Mouse (Mus musculus) thymus, postnatal 14 days (tissue): Measurements from ENCODE around the gene Tbc1d10c.

Source experiments
- DNase-seq: peaks from one replicate; pipeline ENCODE4 v3.0.0; 2021

Gene Tbc1d10c

DNA sequence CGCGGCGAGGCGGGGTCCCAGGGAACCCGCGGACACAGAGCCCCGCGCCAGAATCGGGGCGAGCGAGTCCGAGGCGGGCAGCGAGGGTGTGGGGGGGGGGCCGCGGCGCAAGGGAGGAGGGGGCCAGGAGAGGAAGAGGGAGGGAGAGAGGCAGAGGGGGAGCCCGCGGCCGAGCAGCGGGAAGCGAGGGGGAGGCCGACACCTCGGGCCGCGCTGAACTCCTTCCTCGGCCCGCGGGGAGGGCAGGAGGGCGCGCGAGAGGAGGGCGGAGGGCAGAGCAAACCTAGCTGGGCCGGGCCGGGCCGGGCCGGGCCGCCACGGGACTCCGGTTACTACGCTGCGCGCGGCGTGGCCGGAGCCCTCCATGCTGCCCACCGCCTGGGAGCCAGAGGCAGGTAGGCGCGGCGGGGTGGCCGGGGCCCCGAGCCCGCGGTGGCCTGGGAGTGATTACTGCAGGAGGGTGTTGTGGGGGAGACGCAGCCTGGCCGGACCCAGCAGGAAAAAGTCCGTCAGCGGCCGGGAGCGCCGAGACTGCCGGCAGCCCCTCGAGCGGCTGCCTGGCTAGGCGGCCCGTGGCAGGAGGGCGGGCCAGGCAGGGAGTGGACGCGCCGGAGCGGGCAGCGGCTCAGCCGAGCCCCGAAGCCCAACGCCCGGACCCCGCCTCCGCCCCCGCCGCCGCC lies 23.8 kb upstream of the Tbc1d10c start:
- DNase-seq, result peak; percentile 30

DNA sequence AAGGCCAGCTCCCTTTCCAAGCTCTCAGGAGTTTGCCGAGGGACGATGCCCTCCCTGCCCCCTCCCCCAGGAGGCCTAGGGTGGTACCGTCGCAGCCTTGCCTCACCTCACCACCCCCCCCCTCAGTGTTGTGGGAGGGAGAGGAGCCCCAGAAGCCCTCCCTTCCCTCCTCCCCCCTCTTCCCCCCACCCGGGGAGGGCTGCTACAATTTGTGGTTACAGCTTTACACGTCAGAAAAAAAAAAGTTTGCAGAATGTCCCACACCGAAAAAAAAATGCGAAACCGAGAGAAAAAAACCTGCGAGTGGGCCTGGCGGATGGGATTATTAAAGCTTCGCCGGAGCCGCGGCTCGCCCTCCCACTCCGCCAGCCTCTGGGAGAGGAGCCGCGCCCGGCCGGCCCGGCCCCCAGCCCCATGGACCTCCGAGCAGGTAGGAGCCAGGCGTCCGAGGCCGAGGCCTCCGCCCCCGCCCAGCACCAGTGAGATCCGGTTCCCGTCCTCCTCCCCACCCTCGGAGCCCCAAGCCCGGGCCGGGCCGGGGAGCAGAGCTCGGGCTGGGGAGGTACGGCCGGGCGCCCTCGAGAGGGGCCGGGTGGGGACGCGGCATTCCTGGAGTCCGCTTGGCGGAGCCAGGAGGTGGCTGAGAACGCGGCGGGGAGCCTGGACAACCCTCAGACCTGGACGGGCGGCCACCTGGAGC lies 23.1 kb upstream of the Tbc1d10c start, which contains the start of the genes Clcf1 and AC109138.7:
Gene Clcf1 (plus strand): TSS at position 168 of the 700 bp plus-strand sequence.
Gene AC109138.7 (plus strand): TSS at position 287 of the 700 bp plus-strand sequence.
- peak; percentile 71 for DNase-seq

DNA sequence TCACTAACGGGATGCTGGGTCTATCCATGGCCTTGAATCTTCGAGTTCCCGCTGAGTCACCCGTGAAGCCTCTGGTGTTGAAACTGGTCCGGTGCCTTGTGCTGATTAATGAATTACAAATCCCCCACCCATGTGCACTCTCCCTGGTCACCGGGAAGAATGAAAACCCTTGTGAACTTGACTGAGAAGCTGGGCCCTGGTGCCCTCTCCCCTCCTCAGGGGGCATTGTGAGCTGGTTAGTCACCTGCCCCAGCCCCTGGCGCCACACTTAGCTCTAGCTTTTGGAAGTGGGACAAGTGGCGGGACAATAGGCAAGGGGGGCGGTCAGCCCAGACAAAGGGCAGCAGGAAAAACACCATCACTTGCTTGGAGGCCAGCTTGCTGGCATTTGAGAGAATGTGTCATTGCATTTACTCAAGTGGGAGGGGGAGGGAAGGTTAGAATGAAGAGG lies 22.5 kb upstream of the Tbc1d10c start:
- no peak for DNase-seq

DNA sequence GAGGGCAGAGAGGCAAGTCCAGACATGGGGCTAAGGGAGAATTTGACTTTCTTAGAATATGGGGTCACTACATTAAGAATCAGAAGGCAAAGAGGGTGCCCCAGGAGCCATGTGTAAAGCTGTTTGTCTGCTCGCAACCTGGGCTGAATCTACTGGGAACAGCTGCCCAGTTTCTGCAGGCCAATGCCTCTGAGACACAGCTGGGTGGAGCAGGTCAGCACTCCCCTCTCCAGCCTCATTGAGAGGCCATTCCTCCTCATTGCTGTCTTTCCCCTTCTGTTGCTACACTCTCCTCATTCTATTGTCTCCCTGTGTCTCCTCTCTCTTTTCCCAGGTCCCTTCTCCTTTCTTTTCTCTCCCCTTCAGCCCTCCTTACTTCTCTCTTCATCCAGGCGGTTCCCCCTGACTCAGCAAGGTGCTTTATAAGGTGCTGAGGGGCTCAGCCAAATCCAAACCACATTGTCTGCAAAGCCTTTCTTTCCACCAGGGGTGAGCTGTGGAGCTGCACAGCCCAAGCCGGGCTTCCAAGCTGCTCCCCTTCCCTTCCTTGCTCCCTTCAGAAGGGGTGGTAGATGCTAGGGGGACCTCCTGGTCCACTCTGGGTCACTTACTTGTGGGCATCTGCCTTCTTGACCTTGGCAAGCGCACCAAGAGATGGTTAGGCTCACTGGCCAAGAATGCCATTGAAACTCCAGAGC lies 21.0 kb upstream of the Tbc1d10c start:
- DNase-seq, result no peak

DNA sequence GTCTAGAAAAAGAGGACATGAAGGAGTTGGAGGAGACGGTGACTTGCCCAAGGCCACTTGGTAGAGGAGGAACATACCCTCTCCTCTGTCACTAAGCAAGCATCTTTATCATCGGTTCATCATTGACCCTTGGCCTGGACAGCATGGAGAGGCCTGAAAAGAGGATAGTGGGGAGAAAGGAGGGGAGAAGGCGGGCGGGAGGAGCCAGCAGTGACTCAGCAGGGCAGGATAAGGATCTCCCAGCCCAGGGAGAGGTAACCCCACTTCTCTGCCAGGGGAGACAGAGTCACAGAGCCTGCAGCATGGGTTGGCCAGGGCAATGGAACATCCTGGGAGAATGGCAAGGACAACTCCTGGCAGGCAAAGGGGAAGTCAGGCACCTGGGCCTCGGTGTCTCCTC lies 17.5 kb upstream of the Tbc1d10c start:
- no peak for DNase-seq

DNA sequence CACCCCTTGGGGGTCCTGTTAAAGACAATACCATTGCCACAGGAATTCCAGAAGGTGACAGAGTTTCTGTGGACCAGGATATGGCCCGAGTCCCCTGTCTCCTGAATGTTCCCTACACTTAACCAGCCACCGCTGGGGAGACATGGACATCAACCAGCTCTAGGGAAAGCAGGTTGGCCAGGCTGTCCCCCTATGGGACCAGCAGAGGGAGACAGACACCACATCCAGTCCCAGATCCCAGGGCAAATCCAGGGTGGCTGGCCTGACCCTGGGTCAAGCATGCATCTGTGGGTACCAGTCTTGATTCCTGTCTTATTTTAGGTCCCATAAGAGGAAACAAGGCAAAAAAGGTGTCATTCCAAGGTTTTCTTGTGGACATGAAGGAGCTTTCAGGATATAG lies 15.9 kb upstream of the Tbc1d10c start:
- DNase-seq, result peak; percentile 60

DNA sequence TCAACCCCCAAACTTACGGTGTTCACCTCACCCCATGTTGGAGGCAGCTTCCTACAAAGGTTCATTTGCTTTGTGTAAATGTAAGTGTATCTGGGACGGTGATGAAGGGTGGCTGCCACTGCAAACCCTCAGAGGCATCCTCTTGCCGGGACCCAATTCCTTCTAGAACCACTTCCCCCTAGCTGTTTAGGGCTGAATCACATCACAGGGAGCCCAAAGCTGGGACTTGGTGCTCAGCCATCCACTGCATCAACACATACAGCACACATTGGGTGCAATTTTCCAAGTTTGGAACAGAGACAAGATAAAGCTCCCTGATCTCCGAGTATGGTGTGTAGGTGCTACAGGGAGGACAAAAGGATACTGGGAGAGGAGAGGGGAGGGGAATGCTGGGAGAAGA lies 13.8 kb upstream of the Tbc1d10c start:
- no peak for DNase-seq

DNA sequence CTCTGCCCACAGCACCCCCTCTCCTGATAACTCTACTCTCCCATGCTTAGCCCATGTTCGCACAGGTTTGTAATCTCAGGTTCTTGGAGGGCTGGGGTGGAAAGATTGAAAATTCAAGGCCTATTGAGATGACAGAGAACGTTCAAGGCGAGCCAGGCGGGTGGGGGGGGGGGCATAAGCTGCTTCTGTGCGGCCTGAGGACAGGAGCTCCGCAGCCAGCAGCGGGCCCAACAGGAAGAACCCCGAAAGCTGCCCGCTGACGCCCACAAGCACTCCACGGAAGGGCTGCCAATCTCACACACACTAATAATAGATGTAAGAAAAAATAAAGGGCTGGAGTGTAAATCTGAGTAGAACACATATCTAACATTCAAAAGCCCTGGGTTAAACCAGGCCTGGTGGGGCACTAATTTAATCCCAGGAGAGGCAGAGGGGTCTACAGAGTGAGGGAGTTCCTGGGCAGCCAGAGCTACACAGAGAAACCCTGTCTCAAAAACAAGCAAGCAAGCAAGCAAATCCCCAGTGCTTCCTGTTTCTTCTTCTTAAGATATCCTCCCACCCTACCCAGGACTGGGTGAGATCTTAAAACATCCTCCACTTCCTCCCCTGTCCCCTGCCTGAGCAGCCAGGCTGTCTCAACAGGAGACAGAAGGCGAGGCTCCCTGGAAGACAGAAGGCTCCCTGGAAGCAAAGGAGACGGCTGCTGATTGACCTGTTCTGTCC lies 12.7 kb upstream of the Tbc1d10c start:
- peak; percentile 61 for DNase-seq

DNA sequence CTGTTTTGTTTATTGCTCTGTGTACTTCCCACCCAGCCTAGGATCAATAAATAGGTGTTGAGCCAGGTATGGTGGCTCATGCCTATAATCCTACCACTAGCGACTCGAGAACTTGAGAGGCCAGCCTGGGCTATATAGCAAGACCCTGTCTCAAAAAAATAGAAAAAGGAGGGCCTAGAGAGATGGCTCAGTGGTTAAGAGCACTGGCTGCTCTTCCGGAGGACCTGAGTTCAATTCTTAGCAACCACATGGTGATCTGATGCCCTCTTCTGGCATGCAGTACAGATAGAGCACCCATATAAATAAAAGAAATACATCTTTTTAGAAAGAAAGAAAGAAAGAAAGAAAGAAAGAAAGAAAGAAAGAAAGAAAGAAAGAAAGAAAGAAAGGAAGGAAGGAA lies 12.1 kb upstream of the Tbc1d10c start:
- DNase-seq, result peak; percentile 59

DNA sequence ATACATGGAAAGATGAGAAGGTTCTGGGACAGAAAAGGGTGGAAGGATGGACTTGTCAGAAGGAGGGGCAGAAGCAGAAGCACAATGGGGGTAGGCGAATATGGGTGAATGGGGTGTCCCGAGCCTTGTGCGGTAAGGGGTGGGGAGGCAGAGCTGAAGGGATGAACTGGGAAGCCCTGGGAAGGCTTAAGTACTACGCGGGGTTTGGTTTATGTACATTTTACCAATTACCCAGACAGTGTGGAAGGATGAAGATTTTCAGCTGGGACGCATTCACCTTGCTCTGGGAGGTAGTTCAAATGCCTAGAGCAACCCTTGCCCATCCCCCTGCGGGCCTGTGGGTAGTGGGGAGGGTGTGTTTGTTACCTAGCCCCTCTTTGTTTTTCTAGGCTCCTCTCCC lies 11.1 kb upstream of the Tbc1d10c start:
- DNase-seq, result peak; percentile 33

DNA sequence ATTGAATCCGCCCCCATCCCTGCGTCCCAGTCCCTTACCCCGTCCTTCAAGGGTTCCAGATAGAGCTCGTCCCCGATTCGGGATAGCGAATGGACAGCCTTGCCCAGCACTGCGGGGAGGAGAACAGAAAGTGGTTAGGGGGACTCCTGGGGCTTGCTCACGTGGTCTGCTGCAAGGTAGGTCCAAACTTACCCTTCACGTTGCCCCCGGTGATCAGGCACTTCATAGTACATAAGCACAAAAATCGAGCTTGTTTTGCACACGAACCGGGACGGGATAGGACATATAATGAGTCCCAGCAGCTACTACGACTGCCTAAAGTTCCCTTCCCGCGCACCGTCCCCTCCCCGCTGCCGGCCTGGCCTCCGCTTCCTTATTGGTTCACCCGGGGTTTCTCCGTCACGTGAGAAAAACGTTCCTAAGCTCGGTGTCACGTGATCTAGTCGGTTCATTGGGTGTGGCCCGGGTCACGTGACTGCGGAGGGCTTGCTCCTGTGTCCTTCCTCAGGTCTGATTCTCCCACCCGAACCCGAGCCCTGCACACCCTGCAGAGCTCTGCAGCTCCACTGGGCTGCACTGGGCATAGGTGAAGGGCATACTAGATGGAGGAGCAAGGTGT lies 10.3 kb upstream of the Tbc1d10c start, which contains the start of gene Rad9a:
Gene Rad9a (minus strand): TSS at position 372 of the 619 bp plus-strand sequence.
- peak; percentile 97 for DNase-seq

DNA sequence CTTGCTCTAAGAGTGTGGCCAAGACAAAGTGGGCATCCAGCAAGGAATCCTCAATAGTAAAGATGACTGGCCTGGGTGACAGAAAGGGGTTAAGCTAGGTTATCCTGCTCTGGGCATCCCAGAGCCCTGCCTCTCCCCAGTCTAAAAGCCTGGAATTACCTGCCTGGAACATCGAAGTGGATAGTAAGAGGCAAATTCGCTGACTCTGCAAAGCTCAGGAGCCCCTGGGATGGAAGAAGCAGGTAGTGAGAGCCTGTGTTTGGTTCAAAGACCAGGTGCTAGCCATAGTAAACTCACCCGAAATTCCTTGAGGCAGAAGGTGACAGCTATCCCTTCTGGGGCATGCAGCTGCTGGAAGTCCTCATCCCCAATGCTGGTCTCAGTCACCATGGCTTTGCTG lies 6.1 kb upstream of the Tbc1d10c start:
- DNase-seq, result no peak

DNA sequence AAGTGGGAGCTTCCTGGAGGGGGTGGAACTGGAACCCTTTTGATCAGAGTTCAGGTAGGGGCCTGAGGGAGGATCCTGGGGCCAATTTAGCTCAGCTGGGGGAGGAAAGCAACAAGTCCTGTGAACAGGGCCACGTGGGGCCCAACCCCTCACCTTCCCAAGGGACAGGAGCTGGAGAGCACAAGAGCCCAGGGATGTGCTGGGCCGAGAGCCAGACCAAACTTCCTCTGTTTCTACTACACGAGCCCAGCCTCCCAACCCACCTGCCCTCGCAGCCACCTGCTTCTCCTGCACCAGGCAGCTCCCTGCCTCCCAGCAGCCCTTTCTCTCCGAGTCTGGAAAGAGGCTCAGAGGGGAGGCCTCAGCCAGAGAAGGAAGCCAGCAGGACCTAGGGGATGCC lies 5.5 kb upstream of the Tbc1d10c start:
- no peak for DNase-seq

DNA sequence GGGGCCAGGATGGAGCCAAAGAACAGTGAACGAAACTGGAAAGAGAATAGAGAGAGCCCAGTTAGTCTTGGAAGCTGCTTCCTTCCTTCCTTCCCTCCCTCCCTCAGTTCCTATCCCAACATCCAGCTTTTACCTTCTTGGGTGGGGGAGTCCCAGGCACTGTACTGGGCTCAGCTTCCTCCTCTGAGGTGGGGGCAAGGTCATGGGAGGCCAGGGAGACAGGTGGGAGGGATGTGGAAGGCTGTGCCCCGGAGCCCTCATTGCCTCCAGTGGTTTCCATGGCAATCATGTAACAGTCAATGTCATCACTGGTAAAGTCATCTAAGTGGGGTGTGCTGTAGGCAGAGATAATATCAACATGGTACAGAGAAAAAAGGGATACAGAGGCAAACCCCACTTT lies 5.0 kb upstream of the Tbc1d10c start:
- no peak for DNase-seq

DNA sequence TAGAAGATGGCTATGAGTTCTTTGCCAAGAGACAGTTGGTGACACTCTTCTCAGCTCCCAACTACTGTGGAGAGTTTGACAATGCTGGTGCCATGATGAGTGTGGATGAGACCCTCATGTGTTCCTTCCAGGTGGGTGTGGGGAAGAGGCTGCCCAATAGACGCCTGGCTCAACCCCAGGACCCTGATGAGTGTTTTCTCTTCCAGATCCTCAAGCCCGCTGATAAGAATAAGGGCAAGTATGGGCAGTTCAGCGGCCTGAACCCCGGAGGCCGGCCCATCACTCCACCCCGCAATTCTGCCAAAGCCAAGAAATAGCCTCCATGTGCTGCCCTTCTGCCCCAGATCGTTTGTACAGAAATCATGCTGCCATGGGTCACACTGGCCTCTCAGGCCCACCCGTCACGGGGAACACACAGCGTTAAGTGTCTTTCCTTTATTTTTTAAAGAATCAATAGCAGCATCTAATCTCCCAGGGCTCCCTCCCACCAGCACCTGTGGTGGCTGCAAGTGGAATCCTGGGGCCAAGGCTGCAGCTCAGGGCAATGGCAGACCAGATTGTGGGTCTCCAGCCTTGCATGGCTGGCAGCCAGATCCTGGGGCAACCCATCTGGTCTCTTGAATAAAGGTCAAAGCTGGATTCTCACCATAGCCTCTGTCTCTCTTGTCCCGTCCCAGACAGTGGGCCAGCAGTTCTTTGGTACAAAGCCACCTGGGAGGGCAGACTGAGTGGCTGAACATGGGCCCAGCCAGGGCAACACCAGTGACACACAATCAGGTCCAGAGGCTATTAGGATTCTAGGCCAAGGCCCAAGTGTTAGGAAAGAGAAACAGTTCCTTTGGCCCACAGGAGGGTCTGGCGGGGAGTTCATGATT lies 3.9 kb upstream of the Tbc1d10c start:
- no peak for DNase-seq

DNA sequence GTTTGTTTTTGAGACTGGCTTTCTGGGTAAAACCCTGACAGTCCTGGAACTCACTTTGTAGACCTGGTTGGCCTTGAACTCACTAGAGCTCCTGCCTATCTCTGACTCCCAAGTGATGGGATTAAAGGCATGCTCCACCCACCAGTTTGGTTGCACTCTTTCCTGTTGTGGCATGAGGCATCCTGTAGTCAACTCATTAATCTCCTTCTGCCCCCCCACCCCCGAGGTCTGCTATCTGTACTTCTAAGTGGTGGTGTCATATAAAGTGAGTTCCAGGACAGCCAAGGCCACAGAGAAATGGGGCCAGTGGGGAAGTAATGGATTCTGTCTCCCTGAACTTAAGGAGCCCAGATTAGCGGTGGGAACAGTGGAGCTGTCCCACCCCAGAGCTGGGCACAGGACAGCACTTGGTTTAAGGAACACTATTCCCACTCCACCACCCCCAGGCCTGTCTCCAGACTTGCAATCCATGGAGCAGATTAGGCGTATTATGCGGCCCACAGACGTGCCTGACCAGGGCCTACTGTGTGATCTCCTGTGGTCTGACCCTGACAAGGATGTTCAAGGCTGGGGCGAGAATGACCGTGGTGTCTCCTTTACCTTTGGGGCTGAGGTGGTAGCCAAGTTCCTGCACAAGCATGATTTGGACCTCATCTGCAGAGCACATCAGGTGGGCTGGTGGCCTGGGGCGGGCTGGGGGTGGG lies 3.1 kb upstream of the Tbc1d10c start:
- DNase-seq, result no peak

DNA sequence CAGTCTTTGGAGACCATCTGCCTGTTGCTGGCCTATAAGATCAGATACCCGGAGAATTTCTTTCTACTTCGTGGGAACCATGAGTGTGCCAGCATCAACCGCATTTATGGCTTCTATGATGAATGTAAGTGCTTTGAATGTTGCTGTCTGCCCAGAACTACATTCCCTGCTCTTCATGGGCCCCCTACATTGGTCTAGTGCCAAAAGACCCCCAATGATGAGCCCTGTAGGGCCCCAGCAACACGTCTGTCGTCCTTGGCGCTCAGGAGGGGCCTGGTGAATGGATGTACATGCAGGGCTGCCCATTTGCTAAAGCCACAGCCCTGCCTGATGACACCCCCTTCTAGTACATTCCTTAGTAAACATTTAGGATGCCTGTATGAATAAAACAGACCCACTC lies 2.0 kb upstream of the Tbc1d10c start:
- DNase-seq, result no peak

DNA sequence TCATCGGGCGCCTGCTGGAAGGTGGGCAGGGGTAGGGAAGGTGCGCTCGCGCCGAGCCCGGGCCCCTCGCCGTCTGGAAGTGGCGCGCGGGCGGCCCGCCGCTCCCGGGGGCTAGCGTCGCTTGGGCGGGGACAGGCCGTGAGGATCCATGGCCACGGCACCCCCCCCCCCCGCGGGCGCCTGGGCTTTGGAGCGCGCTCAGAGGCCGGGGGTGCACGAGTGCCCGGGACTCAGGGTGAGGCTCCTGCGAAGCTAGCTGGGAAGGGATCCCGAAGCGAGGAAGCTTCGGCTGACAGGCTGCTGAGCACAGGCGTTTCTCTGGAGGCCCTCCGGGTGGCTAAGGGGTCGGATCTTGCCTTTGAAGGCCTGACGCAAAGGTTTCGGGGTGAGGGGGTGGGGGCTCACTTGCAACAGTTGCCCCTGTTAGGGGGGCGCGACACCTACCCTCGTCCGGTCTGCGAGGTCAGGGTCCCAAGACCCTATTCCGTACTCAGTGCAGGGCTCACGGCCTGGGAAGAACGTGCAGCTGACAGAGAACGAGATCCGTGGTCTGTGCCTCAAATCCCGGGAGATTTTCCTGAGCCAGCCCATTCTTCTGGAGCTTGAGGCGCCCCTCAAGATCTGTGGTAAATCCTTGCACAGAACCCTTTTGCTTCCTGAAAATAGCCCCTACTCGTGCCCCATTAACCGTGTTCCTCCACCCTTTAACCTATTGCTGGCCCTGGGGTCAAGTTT lies 1.3 kb upstream of the Tbc1d10c start:
- DNase-seq, result no peak

DNA sequence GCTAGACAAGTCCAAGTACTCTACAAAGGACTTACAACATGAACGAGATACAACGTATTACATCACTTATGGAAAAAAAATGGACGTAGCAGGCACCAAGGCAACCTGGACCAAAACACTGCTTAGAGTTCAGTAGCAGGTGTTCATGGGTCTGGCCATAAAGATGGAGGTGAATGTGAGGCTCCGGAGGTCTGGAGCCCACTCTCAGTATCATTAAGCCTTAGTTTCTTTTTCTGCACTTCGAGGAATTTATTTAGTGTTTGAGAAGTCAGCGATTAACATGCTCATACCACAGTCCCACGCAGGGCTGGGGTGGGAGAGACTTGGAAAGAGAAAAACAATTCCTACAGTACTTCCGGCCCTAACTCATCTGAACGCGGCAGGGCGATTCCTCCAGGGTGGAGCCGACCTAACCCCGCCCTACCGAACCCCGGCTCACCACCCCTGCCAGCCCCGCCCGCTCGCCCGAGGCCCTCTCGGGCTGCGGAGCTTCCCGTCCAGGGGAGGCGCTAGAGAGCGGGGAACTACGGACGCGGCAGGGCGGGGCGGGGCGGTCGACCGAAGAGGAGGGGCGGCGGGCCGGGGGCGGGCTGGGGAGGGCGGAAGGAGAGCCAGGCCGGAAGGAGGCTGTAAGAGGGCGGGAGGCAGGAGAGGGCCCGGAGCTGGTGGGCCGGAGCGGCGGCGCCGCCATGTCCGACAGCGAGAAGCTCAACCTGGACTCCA lies 605 bp upstream of the Tbc1d10c start, which contains the start of gene Ppp1ca:
Gene Ppp1ca (plus strand): TSS at position 538 of the 723 bp plus-strand sequence.
- DNase-seq, result peak; percentile 99
